Mouse (Mus musculus) testis, adult 2 months (tissue): ENCODE measurements around the gene Gabpb2.

ENCODE experiments used
- CTCF ChIP-seq: fragments of 200-500 bp; IDR thresholded peaks from 2 replicates; pipeline ENCODE4 v1.5.1; 2012; ENCODE audit warnings: low read depth, mild to moderate bottlenecking, inconsistent platforms, low read length, moderate library complexity; ENCODE audit not compliant: control insufficient read depth, insufficient read depth, insufficient replicate concordance
- POLR2A ChIP-seq: fragments of 200-500 bp; IDR thresholded peaks from 2 replicates; pipeline ENCODE4 v1.6.1; 2012; ENCODE audit warnings: low read depth, mild to moderate bottlenecking, inconsistent platforms, low read length, moderate library complexity; ENCODE audit not compliant: control insufficient read depth

DNA sequence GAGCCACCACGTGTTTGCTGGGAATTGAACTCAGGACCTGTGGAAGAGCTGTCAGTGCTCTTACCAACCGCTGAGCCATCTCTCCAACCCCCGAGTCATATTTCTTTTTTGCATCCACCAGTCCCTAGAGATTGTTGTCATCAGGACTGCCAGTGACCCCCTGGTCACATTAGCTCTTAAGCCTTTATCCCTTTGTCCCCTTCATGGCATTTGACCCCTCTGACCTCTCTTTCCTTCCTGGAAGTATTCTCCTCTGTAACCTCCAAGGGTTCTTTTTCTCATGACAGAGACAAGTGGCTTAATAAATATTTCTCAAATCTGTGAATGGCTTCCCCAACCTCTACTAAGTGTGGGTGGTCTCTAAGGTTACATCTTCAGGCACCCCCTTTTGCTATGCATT, 69.8 kb downstream of the Gabpb2 start:
- no peak for TF ChIP-seq CTCF
- no peak for TF ChIP-seq POLR2A
